Comparison of ENCODE assay signal across 10 mouse cellular contexts in genomic region chr6:142735302-142736005, GRCm38 (mm10). TPM values are rescaled to one million over a fixed set of nuclear protein-coding genes. Genes with fewer than 3 reads are reported as not detected.
A peak's percentile ranks its signal among the peaks of the same experiment; 100 is the strongest.
DNase-seq lines count a peak whose midpoint lies in the region; ATAC-seq and TF ChIP-seq lines count a peak whose summit lies in the region.
"Had no signal": no experiment of that assay in that cellular context is flagged by ENCODE, and none has a peak within 500 bp of the region (broad histone marks: within the 10 kb centered on the region; RNA-seq: fewer than 3 reads in every experiment).

No protein-coding gene starts in this region.

- H3K9ac ChIP-seq in hindbrain, embryonic 11.5 days (ENCODE audit: low read depth, low read length), result no peak overlapping the region
- no peak overlapping the region for H3K9ac ChIP-seq in hindbrain, embryonic 12.5 days
- no peak overlapping the region for H3K9ac ChIP-seq in MEL (ENCODE audit: control insufficient read depth, low read depth, low read length, poor library complexity, severe bottlenecking)
- H3K9ac ChIP-seq in midbrain, embryonic 14.5 days (replicated peaks; ENCODE audit: low read length), result no peak overlapping the region
- H3K9ac ChIP-seq: embryonic facial prominence, embryonic 13.5 days; limb, embryonic 15.5 days had no signal

- H3K9me3 ChIP-seq in hindbrain, embryonic 11.5 days (ENCODE audit: control insufficient read depth, low read length), result no peaks in the 10 kb centered on the region
- no peaks in the 10 kb centered on the region for H3K9me3 ChIP-seq in hindbrain, embryonic 12.5 days (replicated peaks)
- no peaks in the 10 kb centered on the region for H3K9me3 ChIP-seq in MEL (replicated peaks; ENCODE audit: insufficient read depth, low read length)
- H3K9me3 ChIP-seq in midbrain, embryonic 14.5 days (ENCODE audit: control insufficient read depth, low read length), result no peaks in the 10 kb centered on the region
- H3K9me3 ChIP-seq: embryonic facial prominence, embryonic 13.5 days; limb, embryonic 15.5 days had no signal

- no peak for ATAC-seq in hindbrain, embryonic 11.5 days (ENCODE audit: low FRiP score)
- no peak for ATAC-seq in hindbrain, embryonic 12.5 days (ENCODE audit: low FRiP score)
- ATAC-seq in hematopoietic stem cell, adult 5-6 weeks (replicated peaks in 1 of 2; ENCODE audit: insufficient read depth in 1 of 2, low FRiP score in 2 of 2, low TSS enrichment in 1 of 2, low read depth in 1 of 2, poor library complexity in 2 of 2, severe bottlenecking in 2 of 2), result peak; percentile 68 to 71; a peak in 3 of 4 replicates
- peak; percentile 37; the same call in 1 of the 2 replicates for ATAC-seq in midbrain, embryonic 14.5 days (ENCODE audit: low FRiP score, low TSS enrichment)

- H3K79me2 ChIP-seq in C2C12 (ENCODE audit: control insufficient read depth, insufficient read depth) (no peaks in the 10 kb centered on the region), MEL (ENCODE audit: control insufficient read depth, insufficient read depth, low read length, poor library complexity) (no peaks in the 10 kb centered on the region)

- H3K36me3 ChIP-seq in hindbrain, embryonic 11.5 days (ENCODE audit: control insufficient read depth, insufficient read depth, low read length), result no peaks in the 10 kb centered on the region
- H3K36me3 ChIP-seq in hindbrain, embryonic 12.5 days, result no peaks in the 10 kb centered on the region
- H3K36me3 ChIP-seq in C2C12 (ENCODE audit: control insufficient read depth, insufficient read depth) (no peaks in the 10 kb centered on the region), MEL (ENCODE audit: control insufficient read depth in 1 of 2, insufficient read depth in 2 of 2, low read length in 2 of 2) (no peaks in the 10 kb centered on the region)
- no peaks in the 10 kb centered on the region for H3K36me3 ChIP-seq in midbrain, embryonic 14.5 days (ENCODE audit: control insufficient read depth, insufficient read depth, low read length)
- H3K36me3 ChIP-seq: embryonic facial prominence, embryonic 13.5 days; limb, embryonic 15.5 days had no signal

- H3K27ac ChIP-seq in hindbrain, embryonic 11.5 days (ENCODE audit: low read depth, low read length), result no peak overlapping the region
- H3K27ac ChIP-seq in hindbrain, embryonic 12.5 days, result no peak overlapping the region
- H3K27ac ChIP-seq in MEL (ENCODE audit: control insufficient read depth, low read depth, low read length), result no peak overlapping the region
- no peak overlapping the region for H3K27ac ChIP-seq in midbrain, embryonic 14.5 days (replicated peaks; ENCODE audit: low read depth, low read length)
- H3K27ac ChIP-seq: embryonic facial prominence, embryonic 13.5 days; limb, embryonic 15.5 days had no signal

- no peak overlapping the region for H3ac ChIP-seq in C2C12 (ENCODE audit: control insufficient read depth, insufficient read length, low read depth)

- H3K27me3 ChIP-seq in hindbrain, embryonic 11.5 days (ENCODE audit: control insufficient read depth, insufficient read depth, low read length), result no peaks in the 10 kb centered on the region
- H3K27me3 ChIP-seq in hindbrain, embryonic 12.5 days, result no peaks in the 10 kb centered on the region
- H3K27me3 ChIP-seq in C2C12 (ENCODE audit: control insufficient read depth, insufficient read depth, insufficient read length) (no peaks in the 10 kb centered on the region), MEL (ENCODE audit: control insufficient read depth in 1 of 2, insufficient read depth in 2 of 2, low read length in 2 of 2) (peaks cover 1 to 3% of the 10 kb centered on the region in 2 experiments; a peak in 2 of 4 replicates)
- H3K27me3 ChIP-seq in midbrain, embryonic 14.5 days (ENCODE audit: control insufficient read depth, insufficient read depth, low read length), result no peaks in the 10 kb centered on the region
- H3K27me3 ChIP-seq: limb, embryonic 15.5 days had no signal

- no peaks in the 10 kb centered on the region for H3K79me3 ChIP-seq in C2C12 (ENCODE audit: low read depth)

- no peak for TF ChIP-seq EP300 in MEL (IDR thresholded peaks at IDR 0.05; ENCODE audit: low read depth in 1 of 2, low read length in 2 of 2)

- H3K4me2 ChIP-seq in hindbrain, embryonic 11.5 days (replicated peaks; ENCODE audit: low read depth, low read length), result no peak overlapping the region
- no peak overlapping the region for H3K4me2 ChIP-seq in hindbrain, embryonic 12.5 days (replicated peaks)
- no peak overlapping the region for H3K4me2 ChIP-seq in midbrain, embryonic 14.5 days (ENCODE audit: low read length)
- H3K4me2 ChIP-seq: embryonic facial prominence, embryonic 13.5 days; limb, embryonic 15.5 days had no signal

- WGBS in hindbrain, embryonic 11.5 days, result 49% methylated on average over 8 of the region's 8 CpGs
- 50% methylated on average over 8 of the region's 8 CpGs for WGBS in hindbrain, embryonic 12.5 days
- 46% methylated on average over 8 of the region's 8 CpGs for WGBS in midbrain, embryonic 14.5 days

- H3K4me1 ChIP-seq in hindbrain, embryonic 11.5 days (replicated peaks; ENCODE audit: control insufficient read depth, insufficient read depth, low read length), result no peaks in the 10 kb centered on the region
- no peaks in the 10 kb centered on the region; the same call in 1 of the 2 replicates for H3K4me1 ChIP-seq in hindbrain, embryonic 12.5 days
- H3K4me1 ChIP-seq in MEL (ENCODE audit: control insufficient read depth in 1 of 2, insufficient read depth in 2 of 2, low read length in 2 of 2), result no peaks in the 10 kb centered on the region
- H3K4me1 ChIP-seq in midbrain, embryonic 14.5 days (ENCODE audit: control insufficient read depth, insufficient read depth, low read length), result no peaks in the 10 kb centered on the region
- H3K4me1 ChIP-seq: limb, embryonic 15.5 days had no signal

- no peak for TF ChIP-seq POLR2A in MEL (IDR thresholded peaks at IDR 0.05; ENCODE audit: control insufficient read depth in 1 of 2, insufficient read depth in 1 of 2, low read depth in 1 of 2, low read length in 2 of 2, poor library complexity in 1 of 2)

- TF ChIP-seq CTCF in C2C12 (IDR thresholded peaks at IDR 0.05; ENCODE audit: control insufficient read depth, insufficient read depth, insufficient read length) (peak; percentile 24), MEL (IDR thresholded peaks at IDR 0.05 in 2 of 3, conservative IDR thresholded peaks at IDR 0.05 in 1 of 3; ENCODE audit: control insufficient read depth in 1 of 3, insufficient read depth in 1 of 3, low read depth in 2 of 3, low read length in 3 of 3, poor library complexity in 1 of 3, severe bottlenecking in 1 of 3) (peak; percentile 37 to 86 (median 55))

- TF ChIP-seq RAD21 in MEL (IDR thresholded peaks at IDR 0.05; ENCODE audit: low read depth, low read length), result peak; percentile 96

- peak; percentile 66 for DNase-seq in hindbrain, embryonic 11.5 days (ENCODE audit: low spot score)
- peak; percentile 60 for DNase-seq in MEL (ENCODE audit: low read depth, low spot score)
- peak; percentile 87 for DNase-seq in midbrain, embryonic 14.5 days
- DNase-seq in urinary bladder, adult 18-20 months (ENCODE audit: low spot score in 2 of 2), result no peak
- no peak for DNase-seq in gastrocnemius, postnatal 25 days

- no peak overlapping the region for H3K4me3 ChIP-seq in hindbrain, embryonic 11.5 days (ENCODE audit: low read depth, low read length)
- H3K4me3 ChIP-seq in hindbrain, embryonic 12.5 days, result no peak overlapping the region
- H3K4me3 ChIP-seq in C2C12 (ENCODE audit: insufficient read depth, poor library complexity, severe bottlenecking) (no peak overlapping the region), MEL (ENCODE audit: control insufficient read depth in 1 of 2, insufficient read depth in 1 of 2, low read depth in 2 of 2, low read length in 2 of 2) (no peak overlapping the region)
- no peak overlapping the region for H3K4me3 ChIP-seq in midbrain, embryonic 14.5 days (replicated peaks; ENCODE audit: low read depth, low read length)
- H3K4me3 ChIP-seq: embryonic facial prominence, embryonic 13.5 days; limb, embryonic 15.5 days had no signal

TF ChIP-seq in C2C12, 6 proteins besides CTCF, POLR2A, EP300 and RAD21 (continues in another document):
- TF ChIP-seq FOSL1 (IDR thresholded peaks at IDR 0.05; ENCODE audit: insufficient read depth, low read length, poor library complexity, severe bottlenecking) (no peak), MYOD1 (IDR thresholded peaks at IDR 0.05; ENCODE audit: control insufficient read depth, insufficient read length, low read depth) (no peak), USF1 (IDR thresholded peaks at IDR 0.05; ENCODE audit: low read depth) (no peak), CEBPB (IDR thresholded peaks at IDR 0.05; ENCODE audit: low read depth) (no peak), MYOG (IDR thresholded peaks at IDR 0.05; ENCODE audit: control insufficient read depth, extremely low read depth, insufficient read length) (no peak)

TF ChIP-seq in MEL, 35 proteins besides CTCF, POLR2A, EP300 and RAD21:
- TF ChIP-seq SMC3 (IDR thresholded peaks at IDR 0.05; ENCODE audit: low read depth, low read length), result peak; percentile 91
- TF ChIP-seq MYC (IDR thresholded peaks at IDR 0.05; ENCODE audit: low read depth, low read length), result 0 out of 2 replicates have a peak, but pooled peaks have one; percentile 20
- TF ChIP-seq ZKSCAN1 (IDR thresholded peaks at IDR 0.05; ENCODE audit: low read depth, low read length), result no peak
- peak; percentile 82 for TF ChIP-seq ZC3H11A (IDR thresholded peaks at IDR 0.05; ENCODE audit: low read depth, low read length)

RNA-seq across cellular contexts. Expression of gene Cmas, which starts 21.0 kb away (rescaled TPM):
- polyA plus RNA-seq in hindbrain, embryonic 11.5 days (2014; fragmentation: Nextera tagmentation; extraction: Ambion mirVana), result 137 and 139 TPM in 2 replicates
- polyA plus RNA-seq in hindbrain, embryonic 12.5 days (2016; fragmentation: Nextera tagmentation; extraction: Ambion mirVana), result 138 and 139 TPM in 2 replicates
- polyA plus RNA-seq in C2C12 (2012; fragmentation: generic; extraction: Trizol), result 34.1 TPM
- total RNA-seq in MEL (2012; rRNA removed), result 29.4 and 44.6 TPM in 2 replicates
- 10 to 100 TPM in 1 of 2 experiments, not detected in 1; 55.0 TPM for polyA plus RNA-seq in MEL (2012; ENCODE audit: insufficient read depth in 1 of 2, insufficient read length in 2 of 2, low read depth in 1 of 2, low replicate concordance in 2 of 2, missing spikeins in 1 of 2)
- total RNA-seq in hematopoietic stem cell, adult 5-6 weeks (2017), result 78.5 and 109 TPM in 2 replicates
- polyA plus RNA-seq in midbrain, embryonic 14.5 days (2014; fragmentation: Nextera tagmentation; extraction: Ambion mirVana), result 228 and 230 TPM in 2 replicates
- 10 to 100 TPM; 25.8 to 29.9 TPM for total RNA-seq in gastrocnemius, postnatal 25 days (2021)

RNA-seq across cellular contexts. Expression of gene Abcc9, which starts 33.3 kb away (rescaled TPM):
- 2.1 and 3.4 TPM in 2 replicates for polyA plus RNA-seq in hindbrain, embryonic 11.5 days (2014; fragmentation: Nextera tagmentation; extraction: Ambion mirVana)
- polyA plus RNA-seq in hindbrain, embryonic 12.5 days (2016; fragmentation: Nextera tagmentation; extraction: Ambion mirVana), result 2.4 and 2.8 TPM in 2 replicates
- polyA plus RNA-seq in C2C12 (2012; fragmentation: generic; extraction: Trizol) (under 0.01 TPM), MEL (2012; ENCODE audit: insufficient read depth in 1 of 2, insufficient read length in 2 of 2, low read depth in 1 of 2, low replicate concordance in 2 of 2, missing spikeins in 1 of 2) (not detected)
- not detected in 2 replicates for total RNA-seq in MEL (2012; rRNA removed)
- not detected in 2 replicates for total RNA-seq in hematopoietic stem cell, adult 5-6 weeks (2017)
- polyA plus RNA-seq in midbrain, embryonic 14.5 days (2014; fragmentation: Nextera tagmentation; extraction: Ambion mirVana), result 3.8 and 4.4 TPM in 2 replicates
- total RNA-seq in gastrocnemius, postnatal 25 days (2021), result 100 to 1,000 TPM; 110 to 129 TPM

Comparison
In these comparisons a context has a peak if more than half of its experiments do, and no peak if none do; other contexts are left out.
1. ATAC-seq: peak in hematopoietic stem cell, adult 5-6 weeks (2 of 2) and midbrain, embryonic 14.5 days (single experiment); none in hindbrain, embryonic 11.5 days (single experiment) and hindbrain, embryonic 12.5 days (single experiment).
2. DNase-seq: peak in hindbrain, embryonic 11.5 days (single experiment), MEL (single experiment) and midbrain, embryonic 14.5 days (single experiment); none in urinary bladder, adult 18-20 months (0 of 2) and gastrocnemius, postnatal 25 days (single experiment).